Comparison of ENCODE assay signal across 26 mouse cellular contexts in genomic region chr15:96845221-96845620, GRCm38 (mm10).
DNase-seq lines count a peak whose midpoint lies in the region; ATAC-seq lines count a peak whose summit lies in the region.
"Had no signal": no experiment of that assay in that cellular context is flagged by ENCODE, and none has a peak within 500 bp of the region (broad histone marks: within the 10 kb centered on the region; RNA-seq: fewer than 3 reads in every experiment).

No protein-coding gene starts in this region.

- WGBS in heart, embryonic 11.5 days (ENCODE audit: insufficient replicate concordance), result 81% methylated on average over 6 of the region's 6 CpGs
- 68% methylated on average over 6 of the region's 6 CpGs for WGBS in stomach, embryonic 16.5 days

- no peak overlapping the region for H3K4me2 ChIP-seq in heart, embryonic 11.5 days
- H3K4me2 ChIP-seq in stomach, embryonic 16.5 days (ENCODE audit: low read depth, low read length), result no peak overlapping the region
- H3K4me2 ChIP-seq: embryonic facial prominence, embryonic 13.5 days; forebrain, embryonic 15.5 days; heart, embryonic 13.5 days; hindbrain, embryonic 14.5 days; liver, embryonic 12.5 days; stomach, embryonic 15.5 days had no signal

- intact Hi-C loops in heart, postnatal 14 days (cut with DNase I), result no loop called here

- H3K9ac ChIP-seq in heart, embryonic 11.5 days (ENCODE audit: low read depth, low read length), result no peak overlapping the region
- no peak overlapping the region for H3K9ac ChIP-seq in stomach, embryonic 16.5 days (ENCODE audit: low read length)
- H3K9ac ChIP-seq: embryonic facial prominence, embryonic 13.5 days; forebrain, embryonic 15.5 days; heart, embryonic 13.5 days; hindbrain, embryonic 14.5 days; liver, embryonic 12.5 days; liver, postnatal 0 days; stomach, embryonic 15.5 days had no signal

- no peaks in the 10 kb centered on the region for H3K27me3 ChIP-seq in heart, embryonic 11.5 days (ENCODE audit: control insufficient read depth, insufficient read depth, low read length)
- H3K27me3 ChIP-seq in stomach, embryonic 16.5 days (ENCODE audit: control insufficient read depth, insufficient read depth, low read length), result no peaks in the 10 kb centered on the region
- H3K27me3 ChIP-seq: CH12.LX; embryonic facial prominence, embryonic 13.5 days; forebrain, embryonic 15.5 days; heart, embryonic 13.5 days; liver, embryonic 12.5 days; stomach, embryonic 15.5 days had no signal

- no peak overlapping the region for H3K4me3 ChIP-seq in heart, embryonic 11.5 days (ENCODE audit: low read depth, low read length)
- H3K4me3 ChIP-seq in stomach, embryonic 16.5 days (replicated peaks; ENCODE audit: low read length), result no peak overlapping the region
- H3K4me3 ChIP-seq: embryonic facial prominence, embryonic 13.5 days; forebrain, embryonic 10.5 days; forebrain, embryonic 15.5 days; heart, embryonic 13.5 days; liver, embryonic 12.5 days; stomach, embryonic 15.5 days had no signal

- no peak for ATAC-seq in heart, embryonic 11.5 days (replicated peaks; ENCODE audit: insufficient number of reproducible peaks, low FRiP score, low TSS enrichment)
- peak; percentile 13; the same call in 1 of the 2 replicates for ATAC-seq in stomach, embryonic 16.5 days (ENCODE audit: insufficient read depth, low FRiP score)
- ATAC-seq in CD4-positive, CD25-positive, alpha-beta regulatory T cell, adult 4 months, result no peak
- ATAC-seq: forebrain, embryonic 15.5 days; liver, embryonic 12.5 days; liver, postnatal 0 days had no signal

- peak; percentile 18 to 29 for DNase-seq in heart, postnatal 14 days
- DNase-seq in 3T3-L1 (ENCODE audit: low read depth, low spot score), result peak; percentile 26
- peak; percentile 33 for DNase-seq in gastrocnemius, adult 18-20 months (ENCODE audit: low spot score)
- DNase-seq in adrenal gland, adult (ENCODE audit: inconsistent age in 2 of 2, low spot score in 1 of 2), result no peak
- DNase-seq: adrenal gland, postnatal 10 days; B cell, adult 2 months; cerebellum, adult 9-10 months; kidney, adult 18-20 months; kidney, postnatal 4 days; liver, postnatal 0 days; midbrain, embryonic 14.5 days; retina, postnatal 1 day; right cerebral cortex, postnatal 14 days; thymus, postnatal 4 days had no signal

- no peak overlapping the region for H3K27ac ChIP-seq in heart, embryonic 11.5 days (ENCODE audit: low read depth, low read length)
- H3K27ac ChIP-seq in stomach, embryonic 16.5 days (ENCODE audit: low read length), result no peak overlapping the region; the same call in 1 of the 2 replicates
- H3K27ac ChIP-seq: embryonic facial prominence, embryonic 13.5 days; forebrain, embryonic 10.5 days; forebrain, embryonic 15.5 days; heart, embryonic 13.5 days; hindbrain, embryonic 14.5 days; liver, embryonic 12.5 days; macrophage; stomach, embryonic 15.5 days had no signal

- H3K9me3 ChIP-seq in heart, embryonic 11.5 days (replicated peaks; ENCODE audit: control insufficient read depth, low read length), result no peaks in the 10 kb centered on the region
- no peaks in the 10 kb centered on the region for H3K9me3 ChIP-seq in stomach, embryonic 16.5 days (replicated peaks; ENCODE audit: control insufficient read depth, low read length)
- H3K9me3 ChIP-seq: embryonic facial prominence, embryonic 13.5 days; forebrain, embryonic 10.5 days; forebrain, embryonic 15.5 days; heart, embryonic 13.5 days; liver, embryonic 12.5 days; stomach, embryonic 15.5 days had no signal

- no peaks in the 10 kb centered on the region for H3K4me1 ChIP-seq in heart, embryonic 11.5 days (ENCODE audit: control insufficient read depth, insufficient read depth, low read length)
- peaks cover 7% of the 10 kb centered on the region for H3K4me1 ChIP-seq in stomach, embryonic 16.5 days (ENCODE audit: control insufficient read depth, insufficient read depth, low read length)
- H3K4me1 ChIP-seq: embryonic facial prominence, embryonic 13.5 days; forebrain, embryonic 10.5 days; forebrain, embryonic 15.5 days; liver, embryonic 12.5 days had no signal

- no peaks in the 10 kb centered on the region for H3K36me3 ChIP-seq in heart, embryonic 11.5 days (ENCODE audit: control insufficient read depth, insufficient read depth, low read length)
- no peaks in the 10 kb centered on the region for H3K36me3 ChIP-seq in stomach, embryonic 16.5 days (ENCODE audit: control insufficient read depth, insufficient read depth, low read length)
- H3K36me3 ChIP-seq: embryonic facial prominence, embryonic 13.5 days; forebrain, embryonic 10.5 days; forebrain, embryonic 15.5 days; heart, embryonic 13.5 days; liver, embryonic 12.5 days; stomach, embryonic 15.5 days had no signal

Comparison
In these comparisons a context has a peak if more than half of its experiments do, and no peak if none do; other contexts are left out.
1. DNase-seq: peak in heart, postnatal 14 days (2 of 2), 3T3-L1 (single experiment) and gastrocnemius, adult 18-20 months (single experiment); none in adrenal gland, adult (0 of 2).